Mouse (Mus musculus) olfactory bulb, adult 2 months (tissue): Measurements from ENCODE around the gene Abcb9. TPM values are rescaled to one million over a fixed set of nuclear protein-coding genes. Genes with fewer than 3 reads are reported as not detected.

Experiments
- H3K27ac ChIP-seq: fragments of 200-500 bp; 2 replicates; pipeline ENCODE4 v1.5.1; 2012; ENCODE audit warnings: low read depth, low read length; ENCODE audit not compliant: insufficient read depth
- H3K4me1 ChIP-seq: fragments of 200-500 bp; 2 replicates; pipeline ENCODE4 v1.6.1; 2012; ENCODE audit warnings: low read length; ENCODE audit not compliant: control insufficient read depth, insufficient read depth
- H3K4me3 ChIP-seq: fragments of 200-500 bp; 2 replicates; pipeline ENCODE4 v1.5.1; 2012; ENCODE audit warnings: mild to moderate bottlenecking, low read depth, low read length, moderate library complexity; ENCODE audit not compliant: insufficient read depth
- CTCF ChIP-seq: fragments of 200-500 bp; IDR thresholded peaks from 2 replicates; pipeline ENCODE4 v1.5.1; 2012; ENCODE audit warnings: low read depth, mild to moderate bottlenecking, low read length, moderate library complexity; ENCODE audit not compliant: insufficient read depth
- POLR2A ChIP-seq: fragments of 200-500 bp; IDR thresholded peaks from 2 replicates; pipeline ENCODE4 v1.6.1; 2012; ENCODE audit warnings: mild to moderate bottlenecking, low read depth, low read length, moderate library complexity; ENCODE audit not compliant: insufficient read depth
- WGBS: fragments of 180-500 bp; shearing (Covaris S2); methylation state at CpG from one replicate; pipeline ENCODE4 v1.1.7; 2018; 5-methylcytosine and 5-hydroxymethylcytosine counted together
- polyA plus RNA-seq: library from polyadenylated mRNA; stranded (reverse); fragments of >200 nt; gene quantifications from 2 replicates; pipeline ENCODE4 v1.2.4, GENCODE M21; 2012; ENCODE audit warnings: low replicate concordance; ENCODE audit not compliant: missing spikeins, insufficient read depth, insufficient read length

The Abcb9 gene
- polyA plus RNA-seq, 1 experiment = not detected

- WGBS = 92% methylated on average over 11 of the region's 11 CpGs
- Histone ChIP-seq H3K4me3 (no peak overlapping the region), H3K27ac (no peak overlapping the region), H3K4me1 (peaks cover 4% of the 10 kb centered on the region; the same call in 1 of the 2 replicates)
- TF ChIP-seq CTCF (no peak), POLR2A (no peak)
Measured at GRCm38 (mm10) chr5:124100128-124101044, 4.8 kb upstream of the Abcb9 start.

DNA sequence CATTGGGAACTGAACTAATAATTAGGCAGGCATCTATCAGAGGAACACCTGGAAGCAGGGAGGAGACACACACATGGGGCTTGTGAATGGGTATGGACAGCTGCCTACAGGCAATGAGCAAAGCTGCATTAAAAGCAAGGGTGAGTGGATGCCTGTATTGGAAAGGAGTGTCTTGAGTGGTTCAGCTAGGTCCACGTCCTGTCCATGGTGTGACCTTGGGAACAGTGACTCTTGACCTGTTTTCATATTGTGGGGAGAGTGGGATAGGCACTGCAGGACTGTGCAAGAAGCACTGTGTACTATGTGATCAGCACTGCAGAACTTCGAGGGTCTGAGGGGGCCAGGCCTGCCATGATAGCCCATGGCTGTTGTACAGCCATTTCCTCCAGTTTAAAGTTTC is 3.3 kb upstream of the Abcb9 start:
- no peak overlapping the region for H3K27ac ChIP-seq
- WGBS = 92% methylated on average over 2 of the region's 2 CpGs
- peaks cover 18% of the 10 kb centered on the region for H3K4me1 ChIP-seq
- H3K4me3 ChIP-seq = no peak overlapping the region
- no peak for TF ChIP-seq CTCF

DNA sequence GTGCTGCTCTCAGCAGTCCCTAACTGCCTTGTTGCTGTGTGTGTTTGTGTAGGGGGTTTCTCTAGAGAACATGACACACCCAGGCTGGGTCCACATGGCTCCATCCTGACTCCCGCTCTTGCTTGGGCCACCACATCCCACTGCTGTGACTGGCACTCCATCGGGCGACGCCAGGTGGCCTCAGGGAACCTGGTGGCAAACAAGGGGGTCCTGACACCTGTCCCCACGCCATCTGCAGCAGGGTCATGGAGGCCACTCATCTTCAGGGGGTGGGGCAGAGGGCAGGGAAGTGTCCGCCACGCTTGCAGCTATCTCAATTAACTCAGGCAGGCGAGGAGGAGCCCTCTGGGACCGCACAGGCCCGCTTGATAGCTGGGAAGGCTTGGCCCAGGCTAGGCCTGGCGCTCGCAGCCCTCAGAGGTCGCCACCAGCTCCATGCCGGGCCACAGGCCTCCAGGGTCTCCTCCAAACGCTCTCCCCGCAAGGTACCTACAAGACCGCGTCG is 469 bp downstream of the Abcb9 start:
- TF ChIP-seq CTCF (no peak), POLR2A (no peak)
- 10% methylated on average over 19 of the region's 19 CpGs for WGBS
- Histone ChIP-seq H3K27ac (peak overlapping the region; percentile 1; the same call in 1 of the 2 replicates), H3K4me3 (peak overlapping the region; percentile 59), H3K4me1 (peaks cover 32% of the 10 kb centered on the region)

DNA sequence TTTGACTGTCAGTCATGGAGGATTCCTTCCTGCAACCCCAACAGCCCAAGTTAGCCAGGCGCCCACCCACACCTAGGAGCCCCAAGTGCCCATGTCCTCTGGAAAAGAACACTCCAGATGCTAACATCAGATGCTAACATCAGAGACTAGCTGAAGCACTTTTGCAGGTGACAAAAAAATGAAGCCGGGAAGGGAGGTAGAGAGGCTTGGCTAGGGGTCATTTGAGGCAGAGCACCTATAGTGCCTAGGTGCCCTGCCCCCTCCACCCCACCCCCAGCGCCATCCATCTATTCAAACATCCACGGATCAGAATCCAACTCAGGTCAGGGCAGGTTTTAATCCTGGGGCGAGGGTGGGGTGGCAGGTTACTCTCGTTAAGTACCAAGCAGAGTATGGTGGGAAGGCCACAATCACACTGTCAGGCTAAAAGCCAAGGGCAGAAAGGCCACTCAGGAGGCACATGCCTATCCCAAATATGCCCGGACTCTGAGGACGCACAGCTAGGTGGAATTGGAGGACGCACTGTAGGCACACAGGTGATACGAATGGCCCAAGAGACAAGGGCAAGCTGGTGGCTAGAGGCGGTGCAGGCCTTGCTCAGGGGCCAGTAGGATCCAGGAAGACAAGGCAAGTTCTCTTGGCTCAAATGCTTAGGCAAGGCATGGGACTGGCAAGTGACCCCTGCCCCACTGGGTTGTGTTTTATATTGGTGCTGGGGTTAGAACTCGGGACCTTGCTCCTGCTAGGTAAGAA is 1.6 kb downstream of the Abcb9 start:
- Histone ChIP-seq H3K4me1 (peaks cover 32% of the 10 kb centered on the region), H3K27ac (no peak overlapping the region), H3K4me3 (peak overlapping the region; percentile 16; the same call in 1 of the 2 replicates)
- TF ChIP-seq CTCF = no peak
- no peak for TF ChIP-seq POLR2A
- WGBS = 84% methylated on average over 12 of the region's 12 CpGs

DNA sequence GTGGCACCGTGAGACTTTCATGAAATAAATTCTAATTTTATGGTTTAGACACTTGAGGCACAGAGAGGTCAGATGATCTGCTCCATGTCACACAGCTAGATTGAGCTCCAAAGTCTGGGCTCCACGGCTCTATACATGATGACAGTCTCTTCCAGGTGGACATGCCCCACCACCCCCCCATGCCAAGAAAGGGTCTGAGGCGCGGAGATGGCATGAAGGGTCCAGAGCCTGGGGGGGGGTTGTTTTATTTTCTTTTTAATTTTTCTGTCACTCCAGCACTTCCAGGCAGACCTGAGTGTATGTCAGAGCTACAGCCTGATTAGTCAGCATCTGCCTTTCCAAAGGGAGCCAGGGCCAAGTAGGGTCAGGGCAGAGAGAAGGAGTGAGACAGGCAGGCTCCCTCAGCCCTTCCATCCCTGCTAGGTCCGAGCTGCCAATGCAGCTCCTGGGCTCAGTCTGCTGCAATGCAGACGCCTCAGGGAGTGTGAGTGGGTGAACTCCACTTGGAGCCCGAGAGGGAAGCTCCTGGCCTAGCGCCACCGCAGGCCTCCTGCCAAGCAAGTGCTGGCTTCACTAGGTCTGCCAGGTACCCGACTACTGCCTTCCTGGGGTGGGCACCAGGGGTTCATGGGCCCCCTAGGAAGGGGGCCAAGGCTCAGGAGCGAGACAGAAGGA is 2.3 kb downstream of the Abcb9 start:
- 45% methylated on average over 11 of the region's 11 CpGs for WGBS
- TF ChIP-seq CTCF (no peak), POLR2A (no peak)
- Histone ChIP-seq H3K4me3 (peak overlapping the region; percentile 16; the same call in 1 of the 2 replicates), H3K27ac (no peak overlapping the region), H3K4me1 (peaks cover 32% of the 10 kb centered on the region)

DNA sequence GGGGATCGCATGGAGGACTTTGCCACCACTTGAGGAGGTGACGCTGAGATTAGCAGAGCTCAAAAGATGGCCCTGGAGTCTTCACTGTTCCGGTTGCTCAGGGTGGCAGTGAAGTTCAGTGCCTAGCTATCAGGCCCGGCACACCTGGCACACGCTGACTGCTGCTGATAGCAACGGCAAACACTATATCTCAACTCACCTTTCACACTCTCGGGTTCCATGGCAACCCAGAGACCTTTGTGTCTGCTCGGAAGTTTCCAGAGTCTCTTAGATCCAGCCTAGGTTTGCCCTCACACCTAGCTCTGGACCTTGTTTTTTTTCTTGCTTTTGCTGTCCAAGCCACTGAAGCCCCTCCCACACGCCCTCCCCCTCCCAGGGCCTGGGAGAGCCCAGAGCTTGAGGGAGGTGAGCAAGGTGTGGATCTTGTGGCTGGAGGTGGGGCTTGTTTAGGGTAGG is 3.6 kb downstream of the Abcb9 start:
- Histone ChIP-seq H3K27ac (no peak overlapping the region), H3K4me3 (no peak overlapping the region), H3K4me1 (peaks cover 34% of the 10 kb centered on the region)
- 72% methylated on average over 9 of the region's 9 CpGs for WGBS
- TF ChIP-seq POLR2A (no peak), CTCF (no peak)

- WGBS = 92% methylated on average over 23 of the region's 23 CpGs
- Histone ChIP-seq H3K4me3 (no peak overlapping the region), H3K4me1 (peaks cover 41% of the 10 kb centered on the region), H3K27ac (no peak overlapping the region)
- 0 out of 2 replicates have a peak, but pooled peaks have one; percentile 7 for TF ChIP-seq CTCF
- no peak for TF ChIP-seq POLR2A
Measured at GRCm38 (mm10) chr5:124089868-124090267, 5.7 kb downstream of the Abcb9 start.

DNA sequence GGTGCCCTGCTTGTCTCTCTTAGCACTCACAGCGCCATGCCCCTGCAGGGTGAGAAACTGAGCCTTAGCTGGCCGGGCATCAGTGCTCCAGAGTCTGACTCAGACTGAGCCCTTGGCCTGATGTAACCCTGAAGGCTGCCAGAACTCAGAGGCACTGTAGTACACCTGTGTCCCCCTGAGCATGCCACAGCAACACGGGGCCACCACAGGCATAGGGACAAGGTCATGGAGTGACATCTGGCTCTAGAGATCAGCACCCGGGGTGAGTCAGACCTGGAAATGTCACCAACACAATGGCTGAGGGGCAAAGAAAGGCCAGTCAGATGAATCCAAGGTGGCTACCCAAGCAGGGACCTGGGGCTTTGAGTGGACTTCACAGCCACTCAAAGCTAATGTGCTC is 8.7 kb downstream of the Abcb9 start:
- TF ChIP-seq POLR2A = no peak
- 79% methylated on average over 4 of the region's 4 CpGs for whole genome bisulfite sequencing

DNA sequence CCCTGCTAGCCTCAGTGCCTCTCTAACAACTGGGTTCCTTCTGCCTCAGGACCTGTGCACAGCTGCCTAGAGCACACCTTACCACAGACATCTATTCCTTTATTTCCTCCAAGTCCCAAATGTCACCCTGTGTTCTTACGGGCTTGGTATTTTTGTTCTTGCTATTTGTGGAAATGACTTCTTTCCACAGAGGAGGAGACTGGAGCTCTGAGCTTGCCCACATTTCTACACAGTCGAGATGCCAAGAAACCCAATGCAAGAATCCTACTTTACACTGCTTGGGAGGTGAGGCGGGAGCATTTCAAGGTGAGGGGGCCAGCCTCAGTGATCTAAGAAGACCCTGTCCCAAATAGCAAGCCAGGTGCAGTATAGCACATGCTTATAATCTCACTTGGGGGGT is 10.1 kb downstream of the Abcb9 start:
- peaks cover 31% of the 10 kb centered on the region for H3K4me1 ChIP-seq
- peak overlapping the region; percentile 81 for H3K27ac ChIP-seq
- TF ChIP-seq CTCF = no peak
- TF ChIP-seq POLR2A = no peak
- H3K4me3 ChIP-seq = no peak overlapping the region
- WGBS = 37% methylated on average over 3 of the region's 3 CpGs

More for the DNA sequence above, 8.7 kb downstream of the Abcb9 start:
- Histone ChIP-seq H3K27ac (no peak overlapping the region), H3K4me3 (no peak overlapping the region), H3K4me1 (peaks cover 32% of the 10 kb centered on the region)
